Mouse (Mus musculus): Measurements from ENCODE around the gene Prickle2. TPM values are rescaled to one million over a fixed set of nuclear protein-coding genes. Genes with fewer than 3 reads are reported as not detected.

The Prickle2 gene
- total RNA-seq, 1 experiment from 2014 or later = 9.5 TPM

DNA sequence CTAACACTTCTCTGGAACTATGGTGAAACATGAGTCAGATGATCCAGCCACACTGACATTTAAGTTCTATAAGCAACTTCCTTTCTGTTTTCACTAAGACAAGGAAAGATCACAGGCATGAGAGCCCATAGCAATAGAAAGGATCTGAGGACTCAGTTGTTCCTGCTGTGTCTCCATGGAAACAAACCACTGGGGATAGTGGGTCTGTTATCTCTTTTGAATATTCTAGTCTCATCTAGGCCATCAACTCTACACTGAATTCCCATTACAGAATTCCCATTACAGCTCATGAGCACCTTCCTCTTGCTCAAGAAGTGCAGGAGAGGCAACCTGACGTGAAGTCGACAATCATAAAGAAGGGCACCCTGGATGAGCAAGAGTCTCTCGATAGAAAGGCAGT lies 265.7 kb downstream of the Prickle2 start:
- DNase-seq = no peak

GRCm38 (mm10) chr6:92432146-92432545 lies 273.8 kb downstream of the Prickle2 start:
- no peak for DNase-seq

GRCm38 (mm10) chr6:92427406-92428171 lies 278.4 kb downstream of the Prickle2 start:
- peak; percentile 20 for DNase-seq

DNA sequence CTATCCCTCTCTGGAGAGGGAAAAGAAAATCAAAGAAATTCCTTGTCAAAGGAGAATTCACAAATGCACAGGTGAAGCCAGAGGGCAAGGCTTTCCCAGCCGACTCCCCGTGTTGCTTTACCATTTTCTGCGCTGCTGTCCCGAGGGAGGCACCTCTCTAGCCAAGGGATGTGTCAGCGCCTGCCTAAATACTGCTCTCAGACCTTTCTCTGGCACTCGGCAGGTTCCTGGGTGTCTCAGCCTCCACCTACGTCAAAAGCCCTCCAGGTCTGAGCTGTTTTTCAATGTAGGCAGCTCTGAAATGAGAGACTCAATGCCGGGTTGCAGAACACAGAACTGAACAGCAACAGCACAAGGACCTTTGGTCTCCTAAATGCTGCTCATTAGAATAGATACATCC lies 280.1 kb downstream of the Prickle2 start:
- DNase-seq = no peak

DNA sequence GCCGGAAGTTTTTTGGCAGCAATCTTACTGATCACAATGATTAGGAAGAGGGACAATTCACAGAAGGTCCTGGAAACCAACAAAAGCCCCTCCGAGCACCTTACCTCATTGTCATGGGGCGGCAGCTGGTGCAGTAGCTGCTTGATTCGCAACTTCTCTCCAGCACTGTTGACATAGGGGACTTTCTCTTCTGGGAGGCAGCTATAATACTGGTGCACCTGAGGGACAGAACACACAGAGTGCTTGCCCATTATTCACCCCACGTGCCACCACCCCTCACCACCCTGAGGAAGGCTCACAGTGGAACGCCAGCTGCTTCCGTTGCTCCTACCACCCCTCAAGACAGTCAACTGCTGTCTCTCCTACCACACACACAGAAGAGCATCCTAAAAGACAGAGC lies 280.5 kb downstream of the Prickle2 start:
- DNase-seq = no peak

DNA sequence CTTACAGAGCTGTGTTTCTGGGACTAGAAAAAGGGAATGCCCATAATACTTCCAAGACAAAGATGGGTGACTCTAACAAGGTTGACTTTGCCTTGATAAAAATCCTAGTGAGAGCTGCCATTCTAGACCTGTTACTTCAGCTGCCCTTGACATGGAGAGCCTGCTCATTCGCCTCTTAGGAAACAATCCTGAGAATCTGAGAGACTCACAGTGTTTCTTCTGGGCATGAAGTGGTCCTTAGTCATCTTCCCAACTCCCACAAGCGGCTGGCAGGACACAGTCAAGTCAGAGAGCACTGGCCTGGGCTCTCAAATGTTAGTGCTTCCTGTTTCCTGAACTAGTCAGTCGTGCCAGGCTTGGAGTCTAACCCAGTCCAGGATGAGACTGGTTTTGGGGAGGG lies 281.0 kb downstream of the Prickle2 start:
- no peak for DNase-seq

DNA sequence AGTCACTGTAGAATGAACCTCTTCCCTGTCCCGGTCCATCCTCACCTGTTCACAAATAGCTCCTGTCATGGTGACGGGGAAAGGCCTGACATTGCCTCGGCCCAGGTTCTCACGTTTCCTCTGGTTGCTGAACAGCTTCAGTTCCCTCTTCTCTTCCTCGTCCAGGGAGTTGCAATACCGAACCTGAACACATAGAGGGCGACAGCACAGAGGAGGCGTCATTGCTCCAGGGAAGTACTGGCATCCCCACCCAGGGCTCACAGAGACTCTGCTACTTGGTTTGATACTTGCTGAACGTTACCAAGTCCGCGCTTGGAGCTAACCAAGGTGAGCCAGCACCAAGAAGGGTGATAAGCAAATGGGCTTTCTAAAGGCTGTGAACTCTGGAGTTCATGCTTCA lies 283.7 kb downstream of the Prickle2 start:
- peak; percentile 31 for DNase-seq

DNA sequence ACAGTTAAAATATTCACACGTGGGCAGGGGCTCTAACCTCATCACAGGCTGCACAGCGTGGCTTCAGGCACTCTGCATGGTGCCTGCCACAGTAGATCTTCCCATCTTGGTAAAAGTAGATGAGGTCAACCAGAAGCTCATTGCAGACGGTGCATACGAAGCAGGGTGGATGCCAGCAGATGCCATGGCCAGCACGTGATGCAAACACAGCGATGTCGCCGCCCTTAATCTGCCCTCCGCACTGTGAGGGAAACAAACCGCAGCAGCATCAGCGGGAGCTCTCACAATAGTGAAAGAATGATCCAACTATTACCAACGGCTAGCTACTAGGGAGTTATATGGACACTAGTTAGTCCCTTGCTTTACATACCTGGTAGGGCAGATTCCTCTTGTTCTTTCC lies 285.8 kb downstream of the Prickle2 start:
- DNase-seq = no peak

DNA sequence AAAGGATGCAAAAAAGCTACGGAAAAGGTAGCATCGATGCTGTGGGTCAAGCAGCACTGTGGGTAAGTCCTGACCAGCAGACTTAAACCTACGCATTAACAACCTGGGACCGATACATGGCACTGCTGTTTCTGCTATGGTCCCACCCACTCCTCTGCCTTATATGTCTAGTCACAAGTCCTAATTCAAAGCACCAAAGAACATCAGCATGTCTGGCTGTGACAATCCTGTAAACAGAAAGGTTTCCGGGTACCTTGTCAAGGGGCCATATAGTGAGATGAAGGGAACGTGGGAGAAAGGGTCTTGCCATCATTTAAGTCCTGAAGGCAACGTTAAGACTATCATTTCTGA lies 290.6 kb downstream of the Prickle2 start:
- DNase-seq = no peak

DNA sequence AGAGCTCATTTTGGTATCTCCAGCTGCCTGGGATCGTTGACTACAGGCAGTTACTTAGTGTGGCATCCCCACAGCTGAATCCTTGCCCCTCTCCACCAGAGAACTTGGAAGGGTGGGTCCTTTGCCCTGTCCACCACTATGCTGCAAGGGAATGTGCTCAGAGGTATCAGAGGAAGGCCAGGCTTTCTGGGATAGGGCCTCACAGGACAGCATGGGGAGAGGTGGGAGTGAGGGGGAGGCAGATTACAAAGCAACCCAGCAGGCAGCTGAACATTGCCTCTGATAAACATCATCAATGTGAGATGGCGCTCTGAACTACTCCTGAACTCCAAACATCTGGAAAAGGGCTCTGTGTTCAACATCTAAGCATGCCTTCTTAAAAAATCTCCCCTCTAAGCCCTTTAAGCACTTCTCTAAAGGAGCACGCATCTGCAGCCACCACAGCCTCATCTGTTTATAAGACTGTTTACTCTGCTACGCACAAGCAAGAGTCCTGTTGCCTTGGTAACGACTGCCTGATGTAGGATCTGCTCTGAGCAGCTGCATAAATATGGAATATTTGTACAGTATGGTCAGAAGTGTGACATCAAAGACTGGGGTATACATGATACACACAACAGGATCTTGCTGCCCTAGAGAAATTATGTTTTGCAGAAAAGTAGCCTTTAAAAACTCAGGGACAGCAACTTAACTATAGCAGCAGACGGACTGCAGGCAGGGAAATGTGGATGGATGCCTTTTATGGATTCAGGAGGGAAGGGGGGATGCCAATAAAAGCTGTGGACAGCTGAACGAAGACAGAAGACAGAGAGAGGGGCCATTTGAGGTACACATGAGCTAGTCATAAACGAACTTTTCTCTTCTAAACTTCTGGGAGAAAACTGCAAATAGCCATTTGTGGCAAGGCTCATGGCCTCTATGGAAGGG lies 291.2 kb downstream of the Prickle2 start:
- DNase-seq = no peak

- no peak for DNase-seq
These were observed 292.0 kb downstream of the Prickle2 start for GRCm38 (mm10) chr6:92413982-92414381.

DNA sequence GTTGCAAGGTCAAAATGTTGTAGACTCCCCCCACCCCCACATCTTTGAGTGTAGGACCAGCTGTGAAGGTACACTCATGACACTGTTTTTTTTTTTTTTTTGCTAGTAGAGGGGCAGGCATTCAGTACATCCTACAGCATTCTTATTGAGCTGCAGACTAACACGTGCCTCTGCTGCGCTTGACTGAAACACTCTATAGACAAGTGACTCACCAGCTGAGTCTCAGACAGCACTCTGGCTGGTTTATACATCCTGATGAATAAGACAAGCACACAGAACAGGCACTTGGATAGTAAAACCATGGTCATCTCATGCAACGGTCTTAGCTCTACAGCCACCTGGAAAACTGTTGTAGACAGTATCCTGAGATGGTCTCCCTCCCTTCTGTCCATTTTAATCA lies 296.2 kb downstream of the Prickle2 start:
- no peak for DNase-seq

- no peak for DNase-seq
These were observed 298.7 kb downstream of the Prickle2 start for GRCm38 (mm10) chr6:92407259-92407658.

DNA sequence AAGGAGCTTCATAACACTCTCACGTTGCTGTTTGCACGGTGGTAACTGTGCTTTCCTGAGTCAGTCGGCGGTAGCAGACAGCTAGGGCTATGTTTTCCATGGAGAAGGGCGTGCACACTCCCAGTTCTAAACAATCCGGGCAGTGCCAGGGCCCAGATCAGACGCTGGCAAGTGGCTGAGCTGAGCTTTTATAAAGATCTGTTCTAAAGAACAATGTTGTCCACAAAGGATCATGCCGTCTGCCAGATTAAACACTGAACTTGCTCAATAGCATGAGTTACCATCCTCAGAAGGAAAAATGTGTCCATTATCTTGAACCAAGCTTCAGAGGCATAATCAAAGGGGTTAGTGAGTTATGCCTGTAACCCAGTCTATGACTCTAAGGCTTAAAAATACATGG lies 300.4 kb downstream of the Prickle2 start:
- no peak for DNase-seq

DNA sequence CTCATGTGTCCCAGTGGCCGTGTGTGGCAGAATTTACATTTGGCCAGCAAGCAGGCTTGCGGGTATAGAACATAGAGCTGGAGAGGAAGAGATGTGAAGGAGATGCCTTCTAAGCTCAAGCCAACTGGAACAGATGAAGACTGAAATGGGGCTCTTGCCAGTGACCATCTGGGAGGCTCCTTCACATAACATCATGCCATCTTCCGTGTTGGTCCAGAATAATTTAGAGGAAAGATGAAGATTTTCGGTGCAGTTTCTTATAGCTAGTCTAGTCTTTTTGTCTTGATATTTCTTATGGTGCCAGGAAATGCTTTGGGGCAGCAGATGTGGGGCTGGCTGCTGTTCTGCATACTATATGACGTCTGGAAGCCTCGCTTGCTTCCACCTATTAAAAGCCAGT lies 308.1 kb downstream of the Prickle2 start:
- no peak for DNase-seq

DNA sequence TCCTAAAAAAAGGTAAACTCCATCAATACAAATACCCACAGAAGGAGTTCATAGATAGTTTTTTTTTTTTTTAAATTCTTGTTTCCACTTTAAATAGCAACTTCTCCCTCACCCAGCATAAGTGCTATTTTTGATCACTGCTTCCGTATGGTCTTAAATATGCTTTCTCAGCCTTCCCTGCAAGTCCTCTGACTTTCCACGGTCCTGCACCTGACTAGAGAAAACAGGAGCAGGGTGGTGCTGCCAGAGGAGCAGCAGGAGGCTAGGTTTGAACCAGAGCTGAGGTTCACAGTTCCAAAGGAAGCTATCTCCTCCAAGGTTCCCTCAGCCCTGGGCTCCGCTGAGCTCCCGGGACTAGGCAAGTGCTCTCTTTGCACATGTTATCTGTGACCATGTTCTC lies 310.4 kb downstream of the Prickle2 start:
- DNase-seq = no peak

- no peak for DNase-seq
These were observed 310.8 kb downstream of the Prickle2 start for GRCm38 (mm10) chr6:92395143-92395542.

- DNase-seq = no peak
These were observed 311.3 kb downstream of the Prickle2 start for GRCm38 (mm10) chr6:92394628-92395027.

GRCm38 (mm10) chr6:92390321-92390720 lies 315.6 kb downstream of the Prickle2 start:
- DNase-seq = no peak

- no peak for DNase-seq
These were observed 317.3 kb downstream of the Prickle2 start for GRCm38 (mm10) chr6:92388681-92389080.

GRCm38 (mm10) chr6:92383196-92383782 lies 322.7 kb downstream of the Prickle2 start:
- DNase-seq = no peak

DNA sequence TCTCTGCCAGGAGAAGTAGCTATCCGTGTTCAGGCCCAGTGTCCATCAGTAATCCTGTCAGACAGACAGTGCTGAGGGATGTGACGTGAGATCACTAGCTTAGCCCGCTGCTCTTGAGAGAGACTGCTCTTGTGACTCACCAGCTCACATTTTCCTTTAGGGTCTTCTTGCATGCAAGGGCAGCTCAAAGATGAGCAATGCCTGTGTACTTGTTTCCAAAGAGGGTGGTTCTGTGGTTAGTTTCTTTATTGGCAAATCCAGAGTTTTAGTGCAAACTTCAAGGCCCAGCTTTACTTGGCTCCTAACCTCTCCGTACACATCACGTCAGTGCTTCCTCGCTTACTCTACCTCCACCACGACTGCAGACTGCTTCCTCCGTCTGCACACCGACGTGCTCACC lies 324.9 kb downstream of the Prickle2 start:
- DNase-seq = no peak

DNA sequence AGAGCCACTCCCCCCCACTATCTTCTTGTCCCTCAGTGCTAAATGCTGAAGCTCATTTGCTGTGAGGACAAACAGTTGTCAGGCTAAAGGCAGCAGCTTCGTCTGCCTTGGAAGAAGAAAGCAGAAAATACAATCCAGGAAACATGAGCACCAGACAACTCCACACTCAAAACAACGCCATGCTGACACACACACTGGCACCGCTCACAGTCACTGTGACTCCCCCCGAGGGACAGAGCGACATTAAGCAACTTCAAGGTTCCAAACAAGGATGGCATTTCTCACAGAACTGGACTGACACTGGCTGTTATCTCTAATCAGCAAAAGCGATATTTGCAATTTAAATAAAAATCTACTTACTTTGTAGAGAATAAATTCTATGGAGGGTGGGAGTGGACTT lies 331.1 kb downstream of the Prickle2 start:
- peak; percentile 8 for DNase-seq

Data from adrenal gland, postnatal 25 days (tissue).